Mouse (Mus musculus) mouse embryonic stem cell (cell line): ENCODE data around the gene Nlk.

Source experiments
- in situ Hi-C, 2 experiments: fragments of 300-500 bp; cut with MboI; formaldehyde crosslinking; loops; 1 replicate in 1 of 2; 3 replicates in 1 of 2; pipeline ENCODE4 v1.14.3; 2019 to 2020; ENCODE audit warnings: low sequenced_read_pairs in 2 of 2, low pct_unique_long_range_greater_than_20kb in 1 of 2, mixed read lengths in 1 of 2; ENCODE audit not compliant: unreplicated experiment in 1 of 2

Gene Nlk

GRCm38 (mm10) chr11:78604826-78605225 lies 92.3 kb downstream of the Nlk start:
- in situ Hi-C loops: no loop called here

GRCm38 (mm10) chr11:78602781-78603180 lies 94.4 kb downstream of the Nlk start:
- in situ Hi-C loops: no loop called here

- in situ Hi-C loops: no loop called here
These were observed 96.1 kb downstream of the Nlk start for GRCm38 (mm10) chr11:78600926-78601590.

DNA sequence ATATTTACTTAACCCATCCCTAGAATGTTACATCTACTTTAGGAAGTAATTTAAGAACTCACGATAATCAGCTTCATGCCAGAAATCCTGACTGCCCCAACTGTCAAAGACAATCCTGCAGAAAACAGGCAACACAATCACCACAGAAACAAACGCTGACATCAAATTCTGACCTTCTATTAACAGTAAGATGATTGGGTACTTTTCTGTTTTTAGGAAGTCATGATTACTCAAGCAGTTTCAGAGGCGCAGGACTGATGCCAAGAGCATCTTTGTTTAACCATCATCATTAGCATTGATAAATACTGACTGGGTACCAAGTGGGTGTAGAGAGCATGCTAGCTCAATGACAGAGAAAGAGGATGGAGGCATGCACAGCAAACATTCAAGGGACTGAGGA lies 96.7 kb downstream of the Nlk start:
- in situ Hi-C loops: no loop called here

DNA sequence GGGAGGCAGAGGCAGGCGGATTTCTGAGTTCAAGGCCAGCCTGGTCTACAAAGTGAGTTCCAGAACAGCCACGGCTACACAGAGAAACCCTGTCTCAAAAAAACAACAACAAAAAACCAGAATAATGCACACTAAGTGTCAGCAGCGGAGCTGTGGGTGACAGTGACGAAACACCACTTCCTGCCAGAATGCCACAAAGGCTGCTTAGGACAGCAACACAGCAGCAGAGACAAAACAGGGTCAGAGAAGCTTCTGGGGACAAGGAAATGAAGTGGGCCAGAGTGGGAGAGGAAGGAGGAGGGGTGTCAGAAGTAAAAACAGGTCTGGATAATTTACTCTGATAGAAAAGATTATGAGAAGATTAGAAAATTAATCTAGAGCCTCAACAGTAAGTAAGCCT lies 97.1 kb downstream of the Nlk start:
- in situ Hi-C loops: no loop called here

- in situ Hi-C loops: loop anchor here in 1 of 2 experiments (25.0 kb wide), 1 partner anchor 238 kb away; the partner anchor contains the start of gene Lyrm9
These were observed 98.3 kb downstream of the Nlk start for GRCm38 (mm10) chr11:78598763-78599415.

GRCm38 (mm10) chr11:78596750-78597149 lies 100.4 kb downstream of the Nlk start:
- in situ Hi-C loops: loop anchor here in 1 of 2 experiments (25.0 kb wide), 1 partner anchor 241 kb away; the partner anchor contains the start of gene Lyrm9

DNA sequence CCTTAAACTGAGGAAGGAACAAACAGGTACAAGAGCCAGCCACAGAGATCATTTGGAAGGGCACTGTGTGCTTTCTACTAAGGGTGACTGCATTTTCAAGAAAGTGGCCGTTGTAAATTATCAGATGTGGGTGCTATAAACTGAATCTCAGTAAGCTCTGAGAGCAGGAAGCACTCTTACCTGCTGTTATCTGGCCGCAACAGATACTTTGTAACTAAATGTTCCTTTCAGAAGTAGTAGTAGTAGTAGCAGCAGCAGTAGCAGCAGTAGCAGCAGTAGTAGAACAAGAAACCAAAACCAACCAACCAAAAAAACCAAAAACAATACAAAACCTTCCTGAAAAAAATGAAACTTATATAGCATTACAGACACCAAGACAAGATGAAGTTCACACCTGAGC lies 101.4 kb downstream of the Nlk start:
- in situ Hi-C loops: loop anchor here in 1 of 2 experiments (25.0 kb wide), 1 partner anchor 242 kb away; the partner anchor contains the start of gene Lyrm9

DNA sequence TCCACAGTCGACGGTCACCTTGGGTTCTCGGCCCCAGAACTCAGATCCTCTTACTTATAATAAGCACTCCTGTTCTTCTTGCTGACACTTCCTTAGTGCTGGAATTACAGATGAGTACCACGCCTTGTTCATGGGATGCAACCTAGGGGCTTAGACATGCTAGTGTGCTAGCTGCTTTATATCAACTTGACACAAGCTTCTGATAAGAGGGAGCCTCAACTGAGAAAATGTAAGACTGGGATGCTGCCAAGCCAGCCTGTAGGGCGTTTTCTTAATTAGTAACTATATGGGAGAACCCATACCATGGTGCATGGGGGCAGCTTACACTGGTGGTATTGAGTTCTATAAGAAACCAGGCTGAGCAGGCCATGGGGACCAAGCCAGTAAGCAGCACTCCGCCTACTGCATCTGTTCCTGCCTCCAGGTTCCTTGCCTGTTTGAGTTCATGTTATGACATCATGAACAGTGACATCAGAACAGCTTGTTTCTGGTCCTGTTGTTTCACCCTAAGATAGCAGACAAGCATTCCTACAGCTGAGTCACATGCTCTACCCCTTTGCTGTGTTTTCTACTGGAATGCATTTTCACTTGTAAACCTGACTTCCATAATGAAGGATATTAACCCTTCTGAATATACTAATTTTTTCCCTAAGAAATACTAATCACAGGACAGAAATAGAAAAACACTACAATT lies 102.8 kb downstream of the Nlk start:
- in situ Hi-C loops: loop anchor here in 1 of 2 experiments (25.0 kb wide), 1 partner anchor 243 kb away; the partner anchor contains the start of gene Lyrm9

DNA sequence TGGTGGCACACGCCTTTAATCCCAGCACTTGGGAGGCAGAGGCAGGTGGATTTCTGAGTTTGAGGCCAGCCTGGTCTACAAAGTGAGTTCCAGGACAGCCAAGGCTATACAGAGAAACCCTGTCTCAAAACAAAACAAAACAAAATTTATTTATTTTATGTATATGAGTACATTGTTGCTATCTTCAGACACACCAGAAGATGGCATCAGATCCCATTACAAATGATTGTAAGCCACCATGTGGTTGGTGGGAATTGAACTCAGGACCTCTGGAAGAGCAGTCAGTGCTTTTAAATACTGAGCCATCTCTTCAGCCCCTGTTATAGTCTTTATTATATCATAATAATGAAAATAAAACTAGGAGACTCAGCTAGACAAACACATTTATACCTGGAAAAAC lies 109.5 kb downstream of the Nlk start:
- in situ Hi-C loops: loop anchor here in 1 of 2 experiments (25.0 kb wide), 1 partner anchor 250 kb away; the partner anchor contains the start of gene Lyrm9

DNA sequence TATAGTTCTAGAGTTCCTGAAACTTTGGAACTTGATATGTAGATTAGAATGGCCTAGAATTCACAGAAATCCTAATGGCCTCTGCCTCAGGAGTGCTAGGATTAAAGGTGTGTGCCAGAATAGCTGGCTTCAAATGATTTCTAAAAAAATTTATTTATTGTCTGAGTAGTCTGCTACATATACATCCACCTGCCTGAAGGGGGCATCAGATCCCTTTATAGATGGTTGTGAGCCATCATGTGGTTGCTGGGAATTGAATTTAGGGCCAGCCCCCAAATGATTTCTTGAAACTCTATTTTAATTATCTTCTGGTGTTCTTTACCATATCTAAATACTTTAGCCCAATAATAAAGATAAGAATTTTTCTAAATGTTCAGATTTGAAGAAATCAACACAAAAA lies 111.1 kb downstream of the Nlk start:
- in situ Hi-C loops: loop anchor here in 1 of 2 experiments (25.0 kb wide), 1 partner anchor 251 kb away; the partner anchor contains the start of gene Lyrm9

- in situ Hi-C loops: loop anchor here in 1 of 2 experiments (25.0 kb wide), 1 partner anchor 254 kb away; the partner anchor contains the start of gene Lyrm9
These were observed 114.3 kb downstream of the Nlk start for GRCm38 (mm10) chr11:78582848-78583247.

DNA sequence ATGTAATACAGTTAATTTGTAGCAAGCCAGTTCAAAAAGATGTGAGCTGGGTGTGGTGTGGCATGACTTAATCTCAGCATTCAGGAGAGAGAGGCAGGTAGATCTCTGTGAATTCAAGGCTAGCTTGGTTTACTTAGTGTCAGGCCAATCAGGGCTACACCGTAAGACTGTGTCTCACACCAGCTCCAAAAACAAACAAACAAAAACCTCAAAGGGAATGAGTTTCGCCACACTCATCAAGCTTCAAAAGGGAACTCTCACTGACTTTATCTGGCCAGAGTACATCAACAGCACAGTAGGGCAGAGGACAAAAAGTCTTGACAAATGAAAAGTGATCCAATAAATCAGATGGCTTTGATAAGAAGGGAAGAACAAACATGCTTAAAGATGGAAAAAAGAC lies 122.2 kb downstream of the Nlk start:
- in situ Hi-C loops: loop anchor here (25.0 kb wide), 2 partner anchors 262 to 362 kb away; partner anchors contain the start of gene Lyrm9 (in 1 of the 2)

DNA sequence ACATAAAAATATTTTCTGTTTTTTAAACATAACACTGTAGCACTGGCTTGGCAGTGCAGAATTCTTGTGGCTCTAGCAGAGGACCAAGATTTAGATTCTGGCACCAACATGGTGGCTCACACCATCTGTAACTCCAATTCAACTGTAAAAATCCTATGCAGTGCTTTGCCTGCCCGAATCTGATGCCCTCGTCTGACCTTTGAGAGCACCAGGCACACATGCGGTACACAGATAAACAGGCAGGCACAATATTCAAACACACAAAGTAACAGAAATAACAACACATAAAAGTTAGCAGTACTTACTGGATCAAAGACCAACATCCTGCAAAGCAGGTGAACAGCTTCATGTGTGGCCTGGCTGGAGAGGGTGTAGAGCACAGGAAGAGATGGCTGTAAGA lies 122.6 kb downstream of the Nlk start:
- in situ Hi-C loops: loop anchor here in 1 of 2 experiments (25.0 kb wide), 1 partner anchor 363 kb away; no protein-coding TSS in a partner anchor

GRCm38 (mm10) chr11:78574031-78574430 lies 123.1 kb downstream of the Nlk start:
- in situ Hi-C loops: loop anchor here in 1 of 2 experiments (25.0 kb wide), 1 partner anchor 363 kb away; no protein-coding TSS in a partner anchor

DNA sequence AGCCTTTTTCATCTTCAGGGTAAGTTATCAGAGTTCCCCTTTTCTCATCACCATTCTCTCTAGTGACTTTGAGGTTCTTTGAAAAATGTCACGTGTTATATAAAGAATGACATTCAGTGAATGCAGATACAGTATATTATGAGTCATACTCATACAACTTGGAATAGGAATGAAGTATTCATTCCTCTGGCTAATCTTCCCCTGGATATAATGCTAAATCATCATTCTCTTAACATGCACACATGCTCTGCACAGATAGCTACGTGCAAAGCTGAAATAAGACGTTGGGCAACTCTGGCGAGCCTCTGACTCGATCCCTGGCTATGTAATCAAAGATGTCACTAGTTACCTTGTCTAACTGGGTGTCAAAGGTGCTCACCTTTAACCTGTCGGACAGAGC lies 125.3 kb downstream of the Nlk start:
- in situ Hi-C loops: loop anchor here in 1 of 2 experiments (25.0 kb wide), 1 partner anchor 365 kb away; no protein-coding TSS in a partner anchor

DNA sequence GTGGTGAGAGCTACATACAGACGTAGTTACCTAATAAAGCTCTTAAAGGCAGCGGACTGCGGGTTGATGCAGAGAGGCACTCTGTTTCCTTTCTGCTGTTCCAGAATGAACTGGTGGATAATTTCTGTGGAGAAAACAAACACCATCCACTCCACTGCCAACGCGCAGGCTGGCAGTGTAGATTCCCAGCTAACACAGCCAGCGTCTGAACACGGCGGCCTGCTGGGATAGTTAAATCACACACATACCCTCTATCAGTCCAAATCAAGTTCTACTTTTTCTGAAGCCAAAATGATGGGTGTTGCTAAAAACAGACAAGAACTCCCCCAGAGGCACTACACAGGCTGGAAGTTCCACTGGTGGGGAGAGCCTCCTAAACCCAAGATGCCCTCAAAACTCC lies 125.7 kb downstream of the Nlk start:
- in situ Hi-C loops: loop anchor here in 1 of 2 experiments (25.0 kb wide), 1 partner anchor 366 kb away; no protein-coding TSS in a partner anchor

- in situ Hi-C loops: loop anchor here in 1 of 2 experiments (10.0 to 25.0 kb wide), 2 partner anchors 265 to 367 kb away; no protein-coding TSS in a partner anchor
These were observed 127.4 kb downstream of the Nlk start for GRCm38 (mm10) chr11:78569806-78570205.
